In genomic region chr8:118313426-118314187, GRCm38 (mm10) we compare ENCODE assay signal across 9 mouse cellular contexts. TPM values are rescaled to one million over a fixed set of nuclear protein-coding genes. Genes with fewer than 3 reads are reported as not detected.
DNase-seq lines count a peak whose midpoint lies in the region; ATAC-seq and TF ChIP-seq lines count a peak whose summit lies in the region.
"Had no signal": no experiment of that assay in that cellular context is flagged by ENCODE, and none has a peak within 500 bp of the region (broad histone marks: within the 10 kb centered on the region; RNA-seq: fewer than 3 reads in every experiment).

No protein-coding gene starts in this region.

- no peak for ATAC-seq in kidney, embryonic 15.5 days (replicated peaks; ENCODE audit: low FRiP score)
- peak; percentile 64 for ATAC-seq in hindbrain, postnatal 0 days
- no peak for ATAC-seq in megakaryocyte progenitor cell, adult 5-6 weeks (replicated peaks; ENCODE audit: poor library complexity)

- 43% methylated on average over 17 of the region's 17 CpGs for WGBS in kidney, embryonic 15.5 days
- 57% methylated on average over 17 of the region's 17 CpGs for WGBS in hindbrain, postnatal 0 days

- no peak for DNase-seq in kidney, adult 18-20 months
- DNase-seq in right cerebral cortex, postnatal 4 days: peak; percentile 18
- DNase-seq in right cerebral cortex, postnatal 36 days (ENCODE audit: low spot score in 2 of 2): no peak
- peak; percentile 67 for DNase-seq in hindbrain, postnatal 0 days (ENCODE audit: low spot score)
- DNase-seq in skeletal muscle tissue, adult 2 months (ENCODE audit: low read depth, low spot score): peak; percentile 20
- no peak for DNase-seq in frontal cortex, postnatal 10 days (ENCODE audit: low spot score in 2 of 2)
- DNase-seq: cerebellum, adult 9-10 months had no signal

- H3K4me2 ChIP-seq in kidney, embryonic 15.5 days: peak overlapping the region; percentile 7; the same call in 1 of the 2 replicates
- H3K4me2 ChIP-seq in hindbrain, postnatal 0 days (ENCODE audit: low read depth, low read length): no peak overlapping the region

- no peaks in the 10 kb centered on the region for H3K9me3 ChIP-seq in kidney, embryonic 15.5 days (replicated peaks)
- no peaks in the 10 kb centered on the region for H3K9me3 ChIP-seq in hindbrain, postnatal 0 days (ENCODE audit: low read length)

- H3K9ac ChIP-seq in kidney, embryonic 15.5 days: no peak overlapping the region
- H3K9ac ChIP-seq in hindbrain, postnatal 0 days (replicated peaks; ENCODE audit: low read length): no peak overlapping the region

- 0 out of 2 replicates have a peak, but pooled peaks cover 8% of the 10 kb centered on the region for H3K27me3 ChIP-seq in kidney, embryonic 15.5 days
- no peaks in the 10 kb centered on the region for H3K27me3 ChIP-seq in hindbrain, postnatal 0 days (ENCODE audit: insufficient read depth, low read length)

- no peak overlapping the region for H3K4me3 ChIP-seq in kidney, embryonic 15.5 days (replicated peaks)
- H3K4me3 ChIP-seq in hindbrain, postnatal 0 days (ENCODE audit: low read length): no peak overlapping the region

- H3K36me3 ChIP-seq in kidney, embryonic 15.5 days: no peaks in the 10 kb centered on the region
- no peaks in the 10 kb centered on the region for H3K36me3 ChIP-seq in hindbrain, postnatal 0 days (ENCODE audit: insufficient read depth, low read length)

- no peak overlapping the region for H3K27ac ChIP-seq in kidney, embryonic 15.5 days
- H3K27ac ChIP-seq in hindbrain, postnatal 0 days: peak overlapping the region; percentile 34; the same call in 1 of the 2 replicates

- TF ChIP-seq CTCF in hindbrain, postnatal 0 days (IDR thresholded peaks at IDR 0.05; ENCODE audit: low read depth): no peak

- 0 out of 2 replicates have a peak, but pooled peaks cover 4% of the 10 kb centered on the region for H3K4me1 ChIP-seq in kidney, embryonic 15.5 days
- peaks cover 2% of the 10 kb centered on the region; the same call in 1 of the 2 replicates for H3K4me1 ChIP-seq in hindbrain, postnatal 0 days (ENCODE audit: insufficient read depth, low read length)

RNA-seq across cellular contexts. Expression of gene Cdh13, which starts 30.1 kb away (rescaled TPM):
- 3.6 and 4.2 TPM in 2 replicates for polyA plus RNA-seq in kidney, embryonic 15.5 days (2015; fragmentation: Nextera tagmentation; extraction: Ambion mirVana)
- 134 and 137 TPM in 2 replicates for total RNA-seq in hindbrain, postnatal 0 days (2014; rRNA removed)
- polyA plus RNA-seq in hindbrain, postnatal 0 days (2015; fragmentation: Nextera tagmentation; extraction: Ambion mirVana): 122 and 141 TPM in 2 replicates
- total RNA-seq in megakaryocyte progenitor cell, adult 5-6 weeks (2015): not detected in 2 replicates
- total RNA-seq in megakaryocyte progenitor cell, adult 5-6 weeks (2017): not detected in 2 replicates

Comparison
In these comparisons a context has a peak if more than half of its experiments do, and no peak if none do; other contexts are left out.
1. DNase-seq: peak in right cerebral cortex, postnatal 4 days (single experiment), hindbrain, postnatal 0 days (single experiment) and skeletal muscle tissue, adult 2 months (single experiment); none in kidney, adult 18-20 months (single experiment), right cerebral cortex, postnatal 36 days (0 of 2) and frontal cortex, postnatal 10 days (0 of 2).
2. RNA of gene Cdh13, which starts 30.1 kb away (total RNA-seq): 134 to 137 TPM in hindbrain, postnatal 0 days; not detected in megakaryocyte progenitor cell, adult 5-6 weeks; every median in the first group is over 100 times any median in the second.